ENCODE assay signal across 8 mouse cellular contexts in genomic region chr4:59096393-59096792, GRCm38 (mm10). TPM values are rescaled to one million over a fixed set of nuclear protein-coding genes. Genes with fewer than 3 reads are reported as not detected.
A peak's percentile ranks its signal among the peaks of the same experiment; 100 is the strongest.
DNase-seq lines count a peak whose midpoint lies in the region; ATAC-seq and TF ChIP-seq lines count a peak whose summit lies in the region.

No protein-coding gene starts in this region.

- H3K9ac ChIP-seq in forebrain, embryonic 13.5 days: no peak overlapping the region

- peak; percentile 38 for DNase-seq in G1E (ENCODE audit: low spot score)
- DNase-seq in heart, postnatal 4 days: peak; percentile 88
- DNase-seq in layer of hippocampus, adult 11-12 months (ENCODE audit: low spot score): peak; percentile 87
- peak; percentile 49 for DNase-seq in lung, adult 2 months
- peak; percentile 34 for DNase-seq in ovary, postnatal 10 days (ENCODE audit: low spot score)
- DNase-seq in thymus, postnatal 25 days: peak; percentile 78

- no peak overlapping the region for H3K4me3 ChIP-seq in G1E (ENCODE audit: low read depth, low read length)
- H3K4me3 ChIP-seq in forebrain, embryonic 13.5 days: no peak overlapping the region
- H3K4me3 ChIP-seq in lung, adult 2 months (replicated peaks; ENCODE audit: extremely low read depth, low read depth, low read length): no peak overlapping the region

- H3K36me3 ChIP-seq in G1E (replicated peaks): no peaks in the 10 kb centered on the region
- no peaks in the 10 kb centered on the region for H3K36me3 ChIP-seq in forebrain, embryonic 13.5 days (ENCODE audit: poor library complexity, severe bottlenecking)

- no peaks in the 10 kb centered on the region for H3K9me3 ChIP-seq in G1E (replicated peaks)
- H3K9me3 ChIP-seq in forebrain, embryonic 13.5 days (replicated peaks): no peaks in the 10 kb centered on the region

- no peak overlapping the region for H3K27ac ChIP-seq in forebrain, embryonic 13.5 days

- H3K4me2 ChIP-seq in forebrain, embryonic 13.5 days: no peak overlapping the region

- TF ChIP-seq POLR2A in lung, adult 2 months (IDR thresholded peaks at IDR 0.05; ENCODE audit: borderline replicate concordance, extremely low read depth, low read depth, low read length): no peak

- TF ChIP-seq CTCF in G1E (IDR thresholded peaks at IDR 0.05; ENCODE audit: low read depth, low read length): peak; percentile 83
- TF ChIP-seq CTCF in lung, adult 2 months (IDR thresholded peaks at IDR 0.05; ENCODE audit: insufficient read depth, low read length): peak; percentile 64

- no peaks in the 10 kb centered on the region for H3K27me3 ChIP-seq in G1E (ENCODE audit: insufficient read depth, low read length)
- no peaks in the 10 kb centered on the region for H3K27me3 ChIP-seq in forebrain, embryonic 13.5 days

- ATAC-seq in G1E (ENCODE audit: extremely low read depth, insufficient number of reproducible peaks, low FRiP score, poor library complexity, severe bottlenecking): peak; percentile 34
- ATAC-seq in cerebellum, adult (ENCODE audit: insufficient number of reproducible peaks, low FRiP score, low TSS enrichment): peak; percentile 83
- peak; percentile 97 for ATAC-seq in forebrain, embryonic 13.5 days

- peaks cover 18% of the 10 kb centered on the region for H3K4me1 ChIP-seq in G1E (ENCODE audit: insufficient read depth, low read depth, low read length)
- H3K4me1 ChIP-seq in forebrain, embryonic 13.5 days: no peaks in the 10 kb centered on the region
- H3K4me1 ChIP-seq in lung, adult 2 months (ENCODE audit: control insufficient read depth, insufficient read depth, low read length): no peaks in the 10 kb centered on the region

RNA-seq across cellular contexts. Expression of gene AI481877, which starts 42.4 kb away (rescaled TPM):
- 0.68 and 1.5 TPM in 2 replicates for total RNA-seq in G1E (2014; fragmentation: Nextera tagmentation)
- total RNA-seq in G1E (2017): 0.05 and 0.06 TPM in 2 replicates
- polyA plus RNA-seq in G1E (2012): not detected in 2 replicates
- not detected in 2 replicates for polyA plus RNA-seq in forebrain, embryonic 13.5 days (2015; fragmentation: Nextera tagmentation; extraction: Ambion mirVana)
- not detected for total RNA-seq in heart, postnatal 4 days (2021)
- 0.07 TPM in 1 of 2 replicates, not detected in the other for polyA plus RNA-seq in lung, adult 2 months (2012; rRNA removed)

Comparison
In these comparisons a context has a peak if more than half of its experiments do, and no peak if none do; other contexts are left out.
1. ATAC-seq: peak in every context shown above with its lines; median percentile 97 in forebrain, embryonic 13.5 days; 83 in cerebellum, adult; 34 in G1E.
2. DNase-seq: peak in every context shown above with its lines; median percentile 88 in heart, postnatal 4 days; 87 in layer of hippocampus, adult 11-12 months; 78 in thymus, postnatal 25 days; 49 in lung, adult 2 months; 38 in G1E; 34 in ovary, postnatal 10 days.